Mouse (Mus musculus) kidney, embryonic 14.5 days (tissue): ENCODE results near the gene Spo11. TPM values are rescaled to one million over a fixed set of nuclear protein-coding genes. Genes with fewer than 3 reads are reported as not detected.
A peak's percentile ranks its signal among the peaks of the same experiment; 100 is the strongest.

Source experiments
- ATAC-seq: fragments of 200-750 bp; cut with Nextera tagmentation; 2 replicates; pipeline ENCODE4 v1.8.0; 2017; ENCODE audit warnings: moderate number of reproducible peaks, mild to moderate bottlenecking, moderate TSS enrichment, moderate library complexity; ENCODE audit not compliant: low FRiP score, low TSS enrichment
- H3K27ac ChIP-seq: fragments of 300-500 bp; sonication (generic); 2 replicates; pipeline ENCODE4 v1.5.1; 2014; ENCODE audit warnings: low read depth, mild to moderate bottlenecking, low read length, moderate library complexity, mixed read lengths
- H3K27me3 ChIP-seq: fragments of 300-500 bp; sonication (generic); 2 replicates; pipeline ENCODE4 v1.6.1; 2014; ENCODE audit warnings: mild to moderate bottlenecking, low read length; ENCODE audit not compliant: control insufficient read depth, insufficient read depth
- H3K36me3 ChIP-seq: fragments of 300-500 bp; sonication (generic); 2 replicates; pipeline ENCODE4 v1.6.1; 2014; ENCODE audit warnings: low read length, mixed read lengths; ENCODE audit not compliant: control insufficient read depth, insufficient read depth
- H3K4me1 ChIP-seq: fragments of 300-500 bp; sonication (generic); 2 replicates; pipeline ENCODE4 v1.6.1; 2014; ENCODE audit warnings: low read length, mixed read lengths; ENCODE audit not compliant: control insufficient read depth, insufficient read depth
- H3K4me2 ChIP-seq: fragments of 300-500 bp; sonication (generic); replicated peaks from 2 replicates; pipeline ENCODE4 v1.6.1; 2014; ENCODE audit warnings: low read depth, mild to moderate bottlenecking, low read length
- H3K4me3 ChIP-seq: fragments of 300-500 bp; sonication (generic); 2 replicates; pipeline ENCODE4 v1.5.1; 2014; ENCODE audit warnings: mild to moderate bottlenecking, low read length
- H3K9ac ChIP-seq: fragments of 300-500 bp; sonication (generic); 2 replicates; pipeline ENCODE4 v1.6.1; 2014; ENCODE audit warnings: low read depth, mild to moderate bottlenecking, low read length, moderate library complexity
- H3K9me3 ChIP-seq: fragments of 300-500 bp; sonication (generic); 2 replicates; pipeline ENCODE4 v1.6.1; 2016; ENCODE audit warnings: low read length; ENCODE audit not compliant: control insufficient read depth
- WGBS: fragments of 180-500 bp; shearing (Covaris S2); extraction: QIAGEN DNeasy Blood & Tissue Kit; methylation state at CpG from one replicate; pipeline ENCODE4 v1.1.7; 2014; 5-methylcytosine and 5-hydroxymethylcytosine counted together
- polyA plus RNA-seq: library from polyadenylated mRNA; unstranded; fragments of >200 nt; fragmentation: Nextera tagmentation; extraction: Ambion mirVana; gene quantifications from 2 replicates; pipeline ENCODE4 v1.2.1, GENCODE M21; 2014

Spo11 gene
- polyA plus RNA-seq, 1 experiment from 2014 or later = 0.34 TPM

DNA sequence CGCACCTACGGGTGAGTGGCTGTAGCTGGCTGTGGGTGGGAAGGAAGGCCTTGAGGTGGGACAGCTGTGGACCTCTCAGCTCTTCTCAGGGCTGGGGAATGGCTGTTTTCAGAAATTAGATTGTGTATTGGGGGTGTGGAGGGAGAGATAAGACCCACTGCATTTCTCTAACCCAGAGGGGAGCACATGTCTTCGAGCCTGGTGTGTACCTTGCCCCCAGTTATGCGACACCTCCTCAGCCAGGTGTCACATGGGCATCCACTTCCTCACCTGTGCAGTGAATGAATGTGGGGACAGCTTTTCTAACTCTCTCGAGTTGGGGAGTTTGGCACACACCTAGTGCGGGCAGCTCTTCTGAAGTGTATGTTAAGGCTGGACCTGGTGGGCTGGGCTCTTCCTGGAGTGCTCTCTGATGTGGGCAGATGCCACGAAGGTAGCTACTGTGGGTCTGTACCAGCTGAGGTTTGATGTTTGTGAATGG is 45.9 kb downstream of the Spo11 start:
- peaks cover 6% of the 10 kb centered on the region; the same call in 1 of the 2 replicates for H3K27me3 ChIP-seq
- H3K36me3 ChIP-seq = no peaks in the 10 kb centered on the region; the same call in 1 of the 2 replicates
- no peak overlapping the region for H3K27ac ChIP-seq
- peak overlapping the region; percentile 83; the same call in 1 of the 2 replicates for H3K4me3 ChIP-seq
- peak overlapping the region; percentile 72 for H3K9ac ChIP-seq
- no peaks in the 10 kb centered on the region for H3K9me3 ChIP-seq
- peak overlapping the region; percentile 93 for H3K4me2 ChIP-seq
- 81% methylated on average over 7 of the region's 7 CpGs for WGBS
- no peak for ATAC-seq
- H3K4me1 ChIP-seq = peaks cover 41% of the 10 kb centered on the region

DNA sequence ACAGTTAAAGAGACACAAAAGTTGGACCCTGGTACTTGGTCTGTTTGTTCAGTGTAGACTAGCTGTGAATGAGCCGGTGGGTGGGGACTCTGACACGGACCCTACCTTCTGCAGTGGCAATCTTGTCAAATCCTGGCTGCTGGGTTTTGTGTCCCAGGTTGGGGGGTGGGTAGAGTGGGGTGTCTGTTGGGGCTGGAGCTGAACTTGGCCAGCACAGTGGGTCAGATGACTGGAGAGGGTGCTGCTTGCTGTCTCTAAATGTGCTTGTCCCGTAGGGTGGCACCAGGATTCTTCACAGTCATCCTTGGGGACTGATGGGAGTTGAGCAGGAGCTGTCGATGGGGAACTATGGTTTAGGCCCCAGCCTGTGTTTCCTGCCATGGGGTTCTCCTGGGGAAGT is 46.5 kb downstream of the Spo11 start:
- Histone ChIP-seq H3K4me3 (no peak overlapping the region; the same call in 1 of the 2 replicates), H3K9ac (no peak overlapping the region), H3K27ac (no peak overlapping the region), H3K4me1 (peaks cover 41% of the 10 kb centered on the region), H3K36me3 (peaks cover 5% of the 10 kb centered on the region; the same call in 1 of the 2 replicates), H3K4me2 (no peak overlapping the region), H3K27me3 (peaks cover 6% of the 10 kb centered on the region; the same call in 1 of the 2 replicates), H3K9me3 (no peaks in the 10 kb centered on the region)
- 82% methylated on average over 4 of the region's 4 CpGs for WGBS
- no peak for ATAC-seq

DNA sequence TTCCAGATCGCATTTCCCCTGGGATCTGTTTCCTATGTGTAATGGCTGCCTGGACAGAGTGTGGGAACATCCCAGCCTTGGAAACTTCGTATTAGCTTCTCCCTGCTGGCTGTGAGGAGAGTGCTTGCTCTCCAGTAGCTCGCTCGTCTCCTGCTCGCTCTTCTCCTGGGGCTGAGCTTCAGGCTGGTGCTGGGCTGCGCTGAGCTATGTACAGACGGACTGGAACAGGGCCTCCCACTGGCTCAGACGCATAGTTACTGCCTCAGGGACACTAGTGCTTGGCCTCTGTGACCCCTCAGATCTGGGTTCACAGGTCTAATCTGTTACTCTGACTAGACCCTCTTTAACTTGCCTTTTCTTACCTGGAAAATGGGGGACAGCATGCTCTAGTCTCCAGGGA is 46.9 kb downstream of the Spo11 start:
- Histone ChIP-seq H3K27ac (no peak overlapping the region), H3K36me3 (peaks cover 6% of the 10 kb centered on the region; the same call in 1 of the 2 replicates), H3K27me3 (peaks cover 6% of the 10 kb centered on the region; the same call in 1 of the 2 replicates), H3K4me2 (no peak overlapping the region), H3K4me3 (no peak overlapping the region), H3K9ac (no peak overlapping the region), H3K9me3 (no peaks in the 10 kb centered on the region), H3K4me1 (peaks cover 37% of the 10 kb centered on the region)
- no peak for ATAC-seq
- WGBS = 73% methylated on average over 8 of the region's 8 CpGs

DNA sequence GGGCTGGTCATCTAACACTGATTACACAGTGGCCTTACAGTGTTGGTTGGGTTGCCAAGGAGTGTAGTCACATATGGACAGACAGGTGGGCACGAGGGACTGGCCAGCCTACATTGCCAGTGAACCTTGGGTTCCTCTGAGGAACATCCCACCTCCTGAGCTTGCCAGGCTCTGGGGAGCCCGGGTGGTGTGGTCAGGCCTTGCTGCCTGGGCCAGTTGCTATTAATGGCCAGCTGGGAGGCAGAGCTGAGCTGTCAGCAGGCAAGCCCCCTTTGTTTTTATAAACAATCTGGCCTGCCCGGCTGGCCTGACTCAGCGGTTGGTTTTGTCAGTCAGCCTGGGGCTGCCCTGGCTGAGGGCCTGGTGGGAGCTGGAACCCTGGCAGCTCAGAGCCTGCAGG is 47.4 kb downstream of the Spo11 start:
- Histone ChIP-seq H3K9ac (no peak overlapping the region), H3K4me2 (no peak overlapping the region), H3K36me3 (peaks cover 8% of the 10 kb centered on the region; the same call in 1 of the 2 replicates), H3K27ac (no peak overlapping the region), H3K4me1 (peaks cover 33% of the 10 kb centered on the region), H3K9me3 (no peaks in the 10 kb centered on the region), H3K27me3 (peaks cover 6% of the 10 kb centered on the region; the same call in 1 of the 2 replicates), H3K4me3 (no peak overlapping the region)
- no peak for ATAC-seq
- 25% methylated on average over 4 of the region's 4 CpGs for WGBS

DNA sequence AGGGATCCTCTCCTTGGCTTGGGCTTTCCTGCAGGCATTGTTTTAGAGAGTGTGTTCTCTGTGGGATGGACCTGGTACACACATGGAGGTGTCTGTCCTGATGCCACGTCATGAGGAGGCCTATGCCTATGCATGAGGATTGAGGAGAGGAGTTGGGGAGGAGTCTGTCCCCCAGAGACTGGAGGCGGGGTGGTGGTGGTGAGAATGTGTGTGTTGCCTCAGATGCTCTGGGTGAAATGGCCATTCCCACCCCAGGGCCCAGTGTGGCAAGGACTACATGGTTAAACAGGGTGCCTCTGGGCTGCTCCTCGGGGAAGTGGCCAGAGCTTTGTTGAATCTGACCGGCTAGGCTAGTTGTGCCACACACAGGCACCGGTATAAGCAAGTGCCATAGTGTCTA is 48.8 kb downstream of the Spo11 start:
- Histone ChIP-seq H3K4me2 (no peak overlapping the region), H3K27ac (peak overlapping the region; percentile 24; the same call in 1 of the 2 replicates)

DNA sequence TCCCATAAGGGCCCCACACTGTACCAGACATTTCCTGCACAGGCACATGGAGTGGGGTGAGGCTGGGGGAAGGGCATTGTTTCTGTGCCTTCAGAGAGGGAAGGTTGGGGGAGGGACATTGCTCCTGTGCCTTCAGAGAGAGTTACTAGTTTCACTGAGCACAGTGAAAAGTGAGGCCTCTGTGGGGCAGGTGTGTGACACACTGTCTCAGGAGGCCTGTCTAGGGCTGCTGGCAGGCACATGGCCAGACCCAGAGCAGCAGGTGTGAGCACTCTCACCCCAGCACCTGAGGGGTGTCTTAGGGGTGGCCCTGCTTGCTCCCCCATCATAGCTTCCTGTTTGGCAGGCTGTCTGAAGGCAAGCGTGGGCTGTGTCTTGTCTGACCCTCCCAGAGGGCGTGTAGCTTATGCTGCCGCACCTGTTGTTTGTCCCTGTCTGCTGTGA is 49.2 kb downstream of the Spo11 start:
- H3K4me2 ChIP-seq = no peak overlapping the region; the same call in 1 of the 2 replicates
- peaks cover 29% of the 10 kb centered on the region for H3K4me1 ChIP-seq
- no peak overlapping the region for H3K4me3 ChIP-seq
- 0 out of 2 replicates have a peak overlapping the region, but pooled peaks have one; percentile 23 for H3K9ac ChIP-seq
- WGBS = 65% methylated on average over 3 of the region's 3 CpGs
- ATAC-seq = no peak
- H3K9me3 ChIP-seq = no peaks in the 10 kb centered on the region
- peak overlapping the region; percentile 24; the same call in 1 of the 2 replicates for H3K27ac ChIP-seq
- H3K36me3 ChIP-seq = peaks cover 18% of the 10 kb centered on the region; the same call in 1 of the 2 replicates
- H3K27me3 ChIP-seq = no peaks in the 10 kb centered on the region

More for the DNA sequence above, 48.8 kb downstream of the Spo11 start:
- Histone ChIP-seq H3K9me3 (no peaks in the 10 kb centered on the region), H3K36me3 (peaks cover 14% of the 10 kb centered on the region; the same call in 1 of the 2 replicates), H3K4me1 (peaks cover 29% of the 10 kb centered on the region), H3K27me3 (no peaks in the 10 kb centered on the region), H3K9ac (0 out of 2 replicates have a peak overlapping the region, but pooled peaks have one; percentile 23), H3K4me3 (no peak overlapping the region)
- no peak for ATAC-seq
- 72% methylated on average over 5 of the region's 5 CpGs for WGBS

DNA sequence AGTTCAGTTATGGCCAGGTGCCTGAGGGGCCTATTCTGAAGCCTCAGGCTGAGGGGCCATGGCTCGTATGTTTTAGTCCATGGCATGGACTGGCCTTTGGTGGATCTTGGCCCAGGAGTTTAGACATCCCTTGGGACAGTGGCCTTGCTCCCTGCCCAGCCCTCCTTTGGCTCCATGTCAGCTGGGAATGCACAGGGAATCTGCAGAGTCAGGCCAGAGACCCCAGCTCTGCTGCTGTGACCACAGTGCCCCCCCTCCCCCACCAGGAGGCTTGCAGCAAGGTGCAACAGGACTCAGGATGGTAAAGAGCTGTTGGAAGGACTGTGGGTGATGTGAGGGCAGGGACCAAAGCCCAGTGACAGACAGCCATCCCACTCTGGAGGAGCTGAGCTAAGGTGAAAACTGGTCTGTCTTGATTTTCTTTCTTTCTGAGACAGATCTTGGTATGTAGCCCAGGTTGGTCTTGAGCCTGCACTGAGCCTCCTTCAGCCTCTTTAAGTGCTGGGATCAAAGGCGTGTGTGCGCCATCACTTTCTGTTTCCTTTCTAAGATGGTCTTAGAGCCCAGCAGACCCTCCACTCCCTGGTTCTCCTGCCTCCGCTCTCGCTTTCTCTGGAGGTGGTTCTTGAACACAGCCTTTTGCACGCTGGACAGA is 49.8 kb downstream of the Spo11 start:
- Histone ChIP-seq H3K36me3 (peaks cover 24% of the 10 kb centered on the region; the same call in 1 of the 2 replicates), H3K27ac (0 out of 2 replicates have a peak overlapping the region, but pooled peaks have one; percentile 24), H3K9ac (no peak overlapping the region), H3K9me3 (no peaks in the 10 kb centered on the region), H3K4me1 (peaks cover 29% of the 10 kb centered on the region), H3K4me3 (no peak overlapping the region), H3K4me2 (no peak overlapping the region), H3K27me3 (no peaks in the 10 kb centered on the region)
- ATAC-seq = no peak
- 84% methylated on average over 6 of the region's 6 CpGs for WGBS

DNA sequence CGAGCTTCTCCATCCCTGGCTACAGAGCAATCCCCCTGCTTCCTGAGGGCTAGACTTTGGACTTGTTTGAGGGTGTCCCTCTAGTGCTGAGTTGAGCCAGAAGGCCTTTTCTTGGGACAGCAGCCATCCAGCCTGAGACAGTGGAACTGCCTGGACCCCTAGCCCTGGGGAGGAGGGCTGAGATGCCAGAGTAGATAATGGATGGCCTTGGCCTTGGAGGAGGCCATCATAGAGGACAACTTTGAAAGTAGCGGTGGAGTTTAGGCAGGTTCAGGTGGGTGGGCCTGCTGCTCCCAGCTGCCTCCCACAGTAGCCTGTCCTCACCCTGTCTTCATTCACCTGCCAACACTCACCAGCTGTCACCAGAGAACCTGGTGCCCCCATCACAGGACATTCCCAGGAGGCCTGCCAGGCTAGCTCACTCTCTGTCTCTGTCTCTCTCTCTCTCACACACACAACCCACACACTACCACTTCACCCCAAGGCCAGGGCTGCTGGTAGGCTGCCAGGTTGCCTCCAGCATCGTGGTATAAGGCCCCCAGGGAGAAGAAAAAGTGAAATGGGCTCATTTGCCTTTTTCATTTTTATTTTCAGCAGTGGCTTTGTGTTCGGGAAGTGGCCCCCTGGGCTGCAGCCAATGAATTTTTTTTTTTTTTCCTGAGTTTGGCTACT is 50.5 kb downstream of the Spo11 start:
- H3K27ac ChIP-seq = no peak overlapping the region
- peaks cover 25% of the 10 kb centered on the region; the same call in 1 of the 2 replicates for H3K36me3 ChIP-seq
- peaks cover 22% of the 10 kb centered on the region for H3K4me1 ChIP-seq
- no peak overlapping the region for H3K4me3 ChIP-seq
- no peaks in the 10 kb centered on the region for H3K27me3 ChIP-seq
- WGBS = 79% methylated on average over 4 of the region's 4 CpGs
- no peak overlapping the region for H3K9ac ChIP-seq
- no peak for ATAC-seq
- no peak overlapping the region for H3K4me2 ChIP-seq
- no peaks in the 10 kb centered on the region for H3K9me3 ChIP-seq
